Mouse (Mus musculus) spleen, postnatal 14 days (tissue): ENCODE measurements around the gene G6pc3.

ENCODE experiments used
- DNase-seq, 2 experiments: peaks; one replicate each; pipeline ENCODE4 v3.0.0; 2021 to 2022; ENCODE audit warnings: low spot score in 2 of 2

Gene G6pc3

GRCm38 (mm10) chr11:102186235-102186634 lies 3.2 kb upstream of the G6pc3 start:
- no peak for DNase-seq

GRCm38 (mm10) chr11:102188980-102189379 lies 440 bp upstream of the G6pc3 start:
- DNase-seq = no peak

- no peak for DNase-seq
Measured at GRCm38 (mm10) chr11:102190848-102191247, 1.4 kb downstream of the G6pc3 start.

- DNase-seq = no peak
Measured at GRCm38 (mm10) chr11:102193657-102194440, 4.4 kb downstream of the G6pc3 start.

- DNase-seq = no peak
Measured at GRCm38 (mm10) chr11:102196018-102196797, 6.8 kb downstream of the G6pc3 start.

DNA sequence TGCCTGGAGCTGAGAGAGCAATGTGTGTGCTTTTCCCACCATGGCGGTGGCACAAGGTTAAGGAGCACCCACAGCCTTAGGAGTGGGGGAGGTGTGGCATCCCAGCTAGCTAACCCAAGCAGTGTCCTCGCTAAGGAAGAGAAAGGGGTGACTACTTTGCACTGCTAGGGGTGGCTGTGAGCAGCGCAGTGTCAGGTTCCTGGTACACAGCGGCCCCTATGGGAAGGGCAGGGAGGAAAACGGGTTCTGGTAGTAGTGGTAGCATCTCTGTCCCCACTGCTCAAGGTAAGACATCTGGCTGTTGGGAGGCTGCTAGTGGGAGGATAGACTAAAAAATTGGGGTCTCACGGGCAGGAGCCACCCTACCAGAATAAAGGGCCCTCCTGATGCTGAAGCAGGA lies 8.8 kb downstream of the G6pc3 start:
- no peak for DNase-seq

DNA sequence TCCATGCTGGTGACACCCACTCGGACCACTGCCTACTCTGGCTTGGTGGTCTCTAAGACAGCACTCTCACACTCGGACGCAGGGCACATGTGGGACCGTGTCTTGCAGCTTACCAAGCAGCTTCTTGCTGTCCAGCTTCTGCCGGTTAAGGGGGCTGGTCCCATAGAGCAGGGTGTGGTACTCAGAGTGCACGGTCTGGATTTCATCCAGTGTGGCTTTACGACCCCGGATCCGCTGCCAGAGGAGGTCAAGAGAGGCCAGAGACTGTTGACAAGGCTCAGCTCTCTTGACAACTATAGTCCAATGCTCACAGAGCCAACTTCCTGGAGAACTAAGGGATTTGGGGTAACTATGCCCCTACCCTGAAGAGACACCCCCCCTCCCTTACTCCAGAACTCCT lies 10.4 kb downstream of the G6pc3 start:
- DNase-seq = no peak

GRCm38 (mm10) chr11:102201408-102201821 lies 12.0 kb downstream of the G6pc3 start:
- no peak for DNase-seq

- no peak for DNase-seq
Measured at GRCm38 (mm10) chr11:102206481-102206880, 17.1 kb downstream of the G6pc3 start.

DNA sequence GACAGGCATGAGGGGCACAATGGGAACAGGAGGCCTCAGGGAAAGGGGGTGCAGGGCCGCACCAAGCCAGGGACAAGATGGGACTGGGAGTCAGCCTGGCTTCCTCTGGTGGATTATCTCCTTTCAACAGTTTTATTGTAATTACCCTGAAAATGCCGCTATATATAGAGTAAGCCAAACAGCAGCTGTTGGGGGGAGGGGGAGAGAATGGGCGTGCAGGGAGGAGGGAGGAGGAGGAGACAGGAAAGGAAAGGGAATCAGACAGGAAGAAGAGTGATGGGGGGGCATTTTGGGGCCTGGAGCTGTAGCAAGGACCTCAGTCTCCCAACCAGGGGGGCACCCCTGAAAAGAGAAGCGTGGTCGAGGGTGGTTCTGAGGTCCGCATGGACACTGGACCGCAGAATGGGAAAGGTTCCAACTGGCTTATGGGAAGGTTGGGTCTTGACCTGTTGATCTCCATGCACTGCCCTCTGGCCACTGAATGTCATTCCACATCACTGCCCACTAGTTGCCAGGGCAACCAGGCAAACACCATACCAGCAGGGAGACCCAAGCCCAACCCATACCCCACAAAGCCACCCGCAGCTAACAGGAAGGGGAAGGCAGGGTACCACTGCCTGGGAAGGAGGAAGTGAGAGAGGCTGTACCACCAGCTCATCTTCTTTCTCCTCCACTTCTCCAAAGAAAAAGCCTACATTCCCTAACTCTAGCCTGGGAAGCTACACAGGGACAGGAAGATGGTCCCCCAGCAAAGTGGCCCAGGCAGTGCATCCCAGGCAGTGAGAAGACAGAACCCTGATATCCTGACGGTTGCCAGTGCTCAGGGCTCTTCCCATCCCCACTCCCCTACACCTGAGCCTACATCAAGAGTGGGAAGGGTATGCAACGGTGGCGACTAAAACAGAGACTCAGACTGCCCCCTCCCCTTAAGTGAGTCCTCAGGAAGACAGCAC lies 18.7 kb downstream of the G6pc3 start:
- no peak for DNase-seq

DNA sequence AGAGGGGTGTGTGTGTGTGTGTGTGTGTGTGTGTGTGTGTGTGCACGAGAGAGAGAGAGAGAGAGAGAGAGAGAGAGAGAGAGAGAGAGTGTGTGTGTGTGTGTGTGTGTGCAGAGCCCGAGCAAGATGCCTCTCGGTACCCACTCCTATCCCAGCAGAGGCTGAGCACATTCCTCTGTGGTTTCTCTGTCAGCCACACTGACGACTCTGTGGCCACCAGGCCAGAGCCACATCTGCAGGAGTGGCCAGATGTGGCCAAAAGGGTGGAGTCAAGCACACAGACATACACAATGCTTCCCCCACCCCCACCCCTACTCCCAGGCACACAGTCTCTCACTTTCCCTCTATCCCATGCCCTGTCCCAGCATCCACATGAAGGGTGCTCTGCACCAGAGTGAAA lies 19.4 kb downstream of the G6pc3 start:
- DNase-seq = no peak

DNA sequence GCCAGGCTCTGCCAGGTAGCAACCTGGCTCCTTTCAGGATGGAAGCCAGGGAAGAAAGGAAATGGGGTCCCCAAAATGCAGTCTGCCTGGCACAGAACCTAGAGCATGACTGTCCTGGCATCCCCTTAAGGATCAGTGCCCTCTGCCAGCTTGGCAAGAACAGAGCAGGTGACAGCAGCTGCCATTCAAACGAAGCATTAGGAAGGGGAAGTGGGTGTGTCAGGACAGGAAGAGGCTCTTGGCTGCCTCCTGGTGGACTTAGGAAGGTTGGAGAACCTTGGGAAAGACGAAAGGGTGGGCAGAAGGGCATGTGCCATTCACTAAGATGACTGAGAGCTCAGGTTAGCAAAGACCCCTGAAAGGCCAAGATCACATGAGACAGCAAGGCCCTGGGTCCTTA lies 20.3 kb downstream of the G6pc3 start:
- DNase-seq = no peak

DNA sequence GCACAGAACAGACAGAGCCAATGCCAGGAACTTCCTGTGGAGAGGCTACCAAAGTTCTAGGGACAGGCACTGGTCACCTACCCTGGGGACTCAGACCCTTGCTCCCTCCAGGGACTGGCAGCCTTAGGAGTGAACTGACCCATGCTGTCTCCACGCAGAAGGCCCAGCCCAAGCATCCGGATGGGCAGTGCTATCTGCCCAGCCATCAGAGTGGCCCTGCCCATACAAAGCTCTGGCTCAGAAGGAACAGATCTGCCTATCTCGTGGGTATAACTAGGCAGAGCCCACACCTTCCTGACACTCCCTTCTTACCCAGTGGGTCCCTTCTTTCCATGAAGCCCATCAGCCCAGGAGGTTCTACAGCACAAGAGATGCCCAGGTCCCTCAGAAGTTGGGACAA lies 20.8 kb downstream of the G6pc3 start:
- DNase-seq = no peak

DNA sequence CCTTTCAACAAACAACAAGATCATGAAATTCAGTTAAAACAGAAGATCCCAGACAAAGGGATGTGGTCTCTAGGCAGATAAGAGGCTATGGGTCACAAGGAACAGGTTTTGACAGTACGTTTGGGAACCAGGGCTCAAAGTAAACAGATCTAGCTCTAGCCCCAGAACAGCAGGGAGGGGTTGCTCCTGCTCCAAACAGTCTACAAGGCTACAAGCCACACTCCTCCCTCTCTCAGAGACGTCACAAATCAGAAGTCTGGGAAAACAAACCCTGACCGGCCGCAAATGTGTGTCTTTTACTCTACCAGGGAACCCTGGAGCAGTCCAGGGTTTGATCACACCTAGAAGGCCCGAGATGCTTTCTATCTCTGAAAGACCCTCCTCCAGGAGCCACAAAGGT lies 21.6 kb downstream of the G6pc3 start:
- no peak for DNase-seq

DNA sequence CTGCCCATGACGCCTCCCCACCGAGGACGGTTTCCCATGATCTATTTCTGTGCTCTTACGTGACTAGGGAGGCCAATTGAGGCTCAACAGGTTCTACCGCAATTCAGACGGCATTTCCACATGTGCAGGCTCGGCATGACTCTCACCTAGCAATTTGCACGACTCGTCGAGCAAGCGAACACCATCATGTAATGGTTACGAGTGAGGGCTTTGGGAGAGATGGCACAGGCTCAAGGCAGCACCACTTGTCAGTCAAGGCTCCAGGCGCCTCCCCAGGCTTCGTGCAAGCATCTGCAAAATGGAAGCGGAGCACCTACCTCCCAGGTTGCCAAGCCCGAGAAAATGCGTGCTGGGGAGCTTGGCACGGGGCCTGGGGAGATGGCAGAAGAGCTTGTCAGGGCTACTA lies 22.5 kb downstream of the G6pc3 start:
- DNase-seq = no peak

GRCm38 (mm10) chr11:102214430-102215156 lies 25.2 kb downstream of the G6pc3 start:
- DNase-seq = no peak

DNA sequence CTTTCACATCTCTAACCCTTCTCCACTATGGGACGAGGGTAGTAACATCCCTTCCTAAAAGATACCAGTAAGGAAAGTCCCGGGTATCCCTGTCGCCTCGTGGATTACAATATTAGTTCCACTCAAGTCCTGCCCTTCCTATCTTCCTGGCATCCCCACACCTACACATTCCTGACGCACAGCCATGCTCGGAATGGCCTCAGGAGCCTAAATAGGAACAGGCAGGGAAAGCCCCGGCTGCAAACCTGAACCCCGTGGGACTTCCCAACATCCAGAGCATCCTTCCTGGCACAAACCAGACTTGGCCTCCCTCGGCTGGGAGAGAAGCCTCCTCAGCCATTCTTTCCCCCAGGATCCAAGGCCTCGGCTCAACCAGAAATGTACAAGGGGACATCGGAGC lies 26.1 kb downstream of the G6pc3 start:
- no peak for DNase-seq

- no peak for DNase-seq
Measured at GRCm38 (mm10) chr11:102216056-102216885, 26.9 kb downstream of the G6pc3 start.

GRCm38 (mm10) chr11:102216886-102217240 lies 27.4 kb downstream of the G6pc3 start:
- no peak for DNase-seq

- no peak for DNase-seq
Measured at GRCm38 (mm10) chr11:102217396-102217795, 28.0 kb downstream of the G6pc3 start.
